Mouse (Mus musculus) midbrain, postnatal 0 days (tissue): ENCODE measurements at regions not wholly inside any gene's neighbourhood (a gene's known extent, or its start where the extent isn't known, plus 50 kb on each side); places are given as distances from the start of the nearest gene placed in this dataset.
A peak's percentile ranks its signal among the peaks of the same experiment; 100 is the strongest.

Experiments
- ATAC-seq: fragments of 200-750 bp; cut with Nextera tagmentation; 2 replicates; pipeline ENCODE4 v1.8.0; 2017; ENCODE audit warnings: moderate number of reproducible peaks, mild to moderate bottlenecking, moderate TSS enrichment, moderate library complexity; ENCODE audit not compliant: low FRiP score
- DNase-seq: peaks from one replicate; pipeline ENCODE4 v3.0.0-alpha.2; 2015; ENCODE audit warnings: low spot score
- H3K27ac ChIP-seq: fragments of 300-500 bp; sonication (generic); 2 replicates; pipeline ENCODE4 v1.5.1; 2014; ENCODE audit warnings: low read depth, mild to moderate bottlenecking, low read length, mixed read lengths
- H3K27me3 ChIP-seq: fragments of 300-500 bp; sonication (generic); 2 replicates; pipeline ENCODE4 v1.6.1; 2014; ENCODE audit warnings: low read length, control low read depth, mixed read lengths; ENCODE audit not compliant: insufficient read depth
- H3K36me3 ChIP-seq: fragments of 300-500 bp; sonication (generic); 2 replicates; pipeline ENCODE4 v1.6.1; 2014; ENCODE audit warnings: low read length, control low read depth, mixed read lengths; ENCODE audit not compliant: insufficient read depth
- H3K4me1 ChIP-seq: fragments of 300-500 bp; sonication (generic); 2 replicates; pipeline ENCODE4 v1.6.1; 2014; ENCODE audit warnings: mild to moderate bottlenecking, control low read depth, antibody characterized with exemption, low read length, mixed read lengths; ENCODE audit not compliant: insufficient read depth
- H3K4me2 ChIP-seq: fragments of 300-500 bp; sonication (generic); 2 replicates; pipeline ENCODE4 v1.6.1; 2014; ENCODE audit warnings: low read depth, mild to moderate bottlenecking, low read length, mixed read lengths; ENCODE audit not compliant: poor library complexity, severe bottlenecking
- H3K4me3 ChIP-seq: fragments of 300-500 bp; sonication (generic); 2 replicates; pipeline ENCODE4 v1.5.1; 2014; ENCODE audit warnings: low read depth, mild to moderate bottlenecking, low read length, moderate library complexity
- H3K9ac ChIP-seq: fragments of 300-500 bp; sonication (generic); replicated peaks from 2 replicates; pipeline ENCODE4 v1.6.1; 2014; ENCODE audit warnings: mild to moderate bottlenecking, low read length, moderate library complexity, mixed read lengths; ENCODE audit not compliant: poor library complexity, severe bottlenecking
- H3K9me3 ChIP-seq: fragments of 300-500 bp; sonication (generic); 2 replicates; pipeline ENCODE4 v1.6.1; 2016; ENCODE audit warnings: low read length, control low read depth
- CTCF ChIP-seq: IDR thresholded peaks from 2 replicates; pipeline ENCODE4 v1.5.1; 2016; ENCODE audit warnings: antibody characterized with exemption, mild to moderate bottlenecking
- WGBS: fragments of 180-500 bp; shearing (Covaris S2); extraction: QIAGEN DNeasy Blood & Tissue Kit; methylation state at CpG from one replicate; pipeline ENCODE4 v1.1.7; 2014; 5-methylcytosine and 5-hydroxymethylcytosine counted together

DNA sequence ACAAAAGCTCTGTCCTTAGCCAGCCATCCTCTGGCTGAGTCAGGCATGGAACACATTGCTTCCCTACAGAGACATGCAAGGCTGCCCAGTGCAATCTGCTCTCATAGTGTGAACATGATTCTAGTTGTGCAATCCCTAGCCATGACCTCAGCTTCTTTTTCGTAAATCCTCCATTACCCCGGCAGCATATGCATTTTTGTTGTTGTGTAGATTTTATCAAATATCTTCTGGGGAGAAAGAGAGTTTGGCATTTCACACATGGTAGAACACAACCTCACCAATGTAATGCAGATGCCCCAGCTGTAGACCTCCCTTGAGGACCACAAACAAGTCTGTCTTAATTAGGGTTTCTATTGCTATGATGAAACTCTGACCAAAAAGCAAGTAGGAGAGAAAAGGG lies 168.6 kb downstream of the Rpl10-ps3 start:
- Histone ChIP-seq H3K27ac (no peak overlapping the region), H3K36me3 (no peaks in the 10 kb centered on the region), H3K4me1 (no peaks in the 10 kb centered on the region), H3K27me3 (no peaks in the 10 kb centered on the region), H3K9ac (no peak overlapping the region), H3K4me3 (no peak overlapping the region), H3K4me2 (no peak overlapping the region), H3K9me3 (no peaks in the 10 kb centered on the region)
- no peak for ATAC-seq
- TF ChIP-seq CTCF, result no peak
- DNase-seq, result no peak
- WGBS, result 90% methylated on average over 2 of the region's 2 CpGs

GRCm38 (mm10) chr9:50171826-50172464 lies 172.8 kb downstream of the Rpl10-ps3 start:
- no peak overlapping the region for H3K27ac ChIP-seq
- 20% methylated on average over 7 of the region's 7 CpGs for WGBS
- H3K4me1 ChIP-seq, result no peaks in the 10 kb centered on the region; the same call in 1 of the 2 replicates
- peak; percentile 96 for DNase-seq
- TF ChIP-seq CTCF, result peak; percentile 93
- no peaks in the 10 kb centered on the region for H3K9me3 ChIP-seq
- H3K27me3 ChIP-seq, result no peaks in the 10 kb centered on the region
- 0 out of 2 replicates have a peak, but pooled peaks have one; percentile 47 for ATAC-seq
- H3K4me3 ChIP-seq, result no peak overlapping the region
- no peak overlapping the region for H3K9ac ChIP-seq
- H3K4me2 ChIP-seq, result peak overlapping the region; percentile 37
- H3K36me3 ChIP-seq, result no peaks in the 10 kb centered on the region

DNA sequence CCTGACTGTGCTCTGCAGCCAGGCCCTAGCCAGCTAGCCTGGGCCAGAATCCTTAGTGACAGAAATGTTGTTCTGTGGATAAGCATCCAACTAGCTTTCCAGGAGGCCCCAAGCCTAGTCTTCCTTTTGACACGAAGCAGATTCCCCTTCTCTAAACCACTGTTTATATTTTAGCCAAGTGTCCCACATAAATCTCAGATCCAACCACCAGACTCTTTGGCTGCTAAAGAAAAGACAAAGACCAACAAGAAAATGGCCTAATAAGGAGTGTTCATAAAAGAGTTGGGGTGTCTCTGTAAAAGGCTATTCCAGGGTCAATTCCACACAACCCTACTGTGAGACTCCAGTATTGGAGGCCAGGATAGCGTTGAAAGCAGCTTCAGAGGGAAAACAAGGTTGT lies 173.6 kb downstream of the Rpl10-ps3 start:
- ATAC-seq, result no peak
- Histone ChIP-seq H3K27ac (no peak overlapping the region), H3K4me1 (no peaks in the 10 kb centered on the region; the same call in 1 of the 2 replicates), H3K9ac (no peak overlapping the region), H3K36me3 (no peaks in the 10 kb centered on the region), H3K4me3 (no peak overlapping the region), H3K9me3 (no peaks in the 10 kb centered on the region), H3K4me2 (no peak overlapping the region), H3K27me3 (no peaks in the 10 kb centered on the region)
- 78% methylated on average over 2 of the region's 2 CpGs for WGBS
- TF ChIP-seq CTCF, result no peak
- DNase-seq, result no peak

- Histone ChIP-seq H3K4me2 (no peak overlapping the region), H3K27me3 (no peaks in the 10 kb centered on the region), H3K4me1 (no peaks in the 10 kb centered on the region; the same call in 1 of the 2 replicates), H3K4me3 (no peak overlapping the region), H3K9me3 (no peaks in the 10 kb centered on the region), H3K27ac (no peak overlapping the region), H3K36me3 (no peaks in the 10 kb centered on the region), H3K9ac (no peak overlapping the region)
- 90% methylated on average over 5 of the region's 5 CpGs for WGBS
- no peak for ATAC-seq
- TF ChIP-seq CTCF, result no peak
- DNase-seq, result no peak
Observed at GRCm38 (mm10) chr9:50170637-50171036, 174.1 kb downstream of the Rpl10-ps3 start.

DNA sequence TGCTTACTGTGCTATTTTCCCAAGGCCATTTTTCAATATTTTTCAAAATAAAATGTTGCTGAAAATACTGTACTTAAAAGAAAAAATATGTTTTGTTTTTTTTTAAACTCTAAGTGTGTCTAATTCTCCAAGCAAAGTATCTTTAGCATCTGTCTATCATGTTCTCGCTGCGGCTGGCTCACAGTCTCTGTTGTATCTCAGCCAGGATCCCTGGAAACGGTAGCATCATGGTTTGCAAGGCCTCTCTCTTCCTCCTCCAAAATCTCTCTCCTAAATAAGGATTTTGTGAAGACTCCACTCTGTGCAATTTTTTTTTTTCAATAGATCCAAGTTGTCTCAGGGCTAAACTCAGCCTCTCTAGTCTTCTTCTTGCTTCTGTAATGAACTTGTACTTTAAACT lies 190.2 kb downstream of the Rpl10-ps3 start:
- no peak overlapping the region for H3K9ac ChIP-seq
- no peaks in the 10 kb centered on the region for H3K4me1 ChIP-seq
- no peak overlapping the region for H3K27ac ChIP-seq
- 79% methylated on average over 3 of the region's 3 CpGs for WGBS
- TF ChIP-seq CTCF, result no peak
- no peaks in the 10 kb centered on the region for H3K27me3 ChIP-seq
- H3K36me3 ChIP-seq, result no peaks in the 10 kb centered on the region
- no peak overlapping the region for H3K4me3 ChIP-seq
- ATAC-seq (no peak), DNase-seq (no peak)
- H3K4me2 ChIP-seq, result no peak overlapping the region
- no peaks in the 10 kb centered on the region for H3K9me3 ChIP-seq

GRCm38 (mm10) chr9:50150091-50150490 lies 194.7 kb downstream of the Rpl10-ps3 start:
- H3K27ac ChIP-seq, result no peak overlapping the region
- no peak overlapping the region for H3K4me2 ChIP-seq
- H3K36me3 ChIP-seq, result no peaks in the 10 kb centered on the region
- H3K27me3 ChIP-seq, result no peaks in the 10 kb centered on the region
- H3K4me3 ChIP-seq, result no peak overlapping the region
- H3K4me1 ChIP-seq, result no peaks in the 10 kb centered on the region
- no peak overlapping the region for H3K9ac ChIP-seq
- ATAC-seq (no peak), DNase-seq (no peak)
- no peak; the same call in 1 of the 2 replicates for TF ChIP-seq CTCF
- no peaks in the 10 kb centered on the region for H3K9me3 ChIP-seq
